Mouse (Mus musculus) heart, embryonic 12.5 days (tissue): Measurements from ENCODE around the gene Furin. TPM values are rescaled to one million over a fixed set of nuclear protein-coding genes. Genes with fewer than 3 reads are reported as not detected.

ENCODE experiments used
- ATAC-seq: fragments of 200-750 bp; cut with Nextera tagmentation; 2 replicates; pipeline ENCODE4 v1.8.0; 2017; ENCODE audit warnings: moderate TSS enrichment, moderate library complexity; ENCODE audit not compliant: insufficient number of reproducible peaks, low FRiP score
- H3K27ac ChIP-seq: fragments of 300-500 bp; sonication (generic); 2 replicates; pipeline ENCODE4 v1.5.1; 2016; ENCODE audit warnings: mild to moderate bottlenecking, moderate library complexity; ENCODE audit not compliant: poor library complexity, severe bottlenecking
- H3K27me3 ChIP-seq: fragments of 300-500 bp; sonication (generic); replicated peaks from 2 replicates; pipeline ENCODE4 v1.6.1; 2016; ENCODE audit warnings: mild to moderate bottlenecking, moderate library complexity
- H3K36me3 ChIP-seq: fragments of 300-500 bp; sonication (generic); 2 replicates; pipeline ENCODE4 v1.6.1; 2016; ENCODE audit warnings: mild to moderate bottlenecking, moderate library complexity
- H3K4me1 ChIP-seq: fragments of 300-500 bp; sonication (generic); replicated peaks from 2 replicates; pipeline ENCODE4 v1.6.1; 2016; ENCODE audit warnings: mild to moderate bottlenecking
- H3K4me2 ChIP-seq: fragments of 300-500 bp; sonication (generic); 2 replicates; pipeline ENCODE4 v1.6.1; 2016; ENCODE audit warnings: mild to moderate bottlenecking, moderate library complexity
- H3K4me3 ChIP-seq: fragments of 300-500 bp; sonication (generic); 2 replicates; pipeline ENCODE4 v1.5.1; 2016; ENCODE audit warnings: mild to moderate bottlenecking
- H3K9ac ChIP-seq: fragments of 300-500 bp; sonication (generic); 2 replicates; pipeline ENCODE4 v1.6.1; 2016; ENCODE audit warnings: mild to moderate bottlenecking, moderate library complexity
- H3K9me3 ChIP-seq: fragments of 300-500 bp; sonication (generic); replicated peaks from 2 replicates; pipeline ENCODE4 v1.6.1; 2016; ENCODE audit warnings: mild to moderate bottlenecking, moderate library complexity
- WGBS: fragments of 180-500 bp; shearing (Covaris S2); methylation state at CpG from one replicate; pipeline ENCODE4 v1.1.7; 2016; 5-methylcytosine and 5-hydroxymethylcytosine counted together
- polyA plus RNA-seq: library from polyadenylated mRNA; unstranded; fragments of >200 nt; fragmentation: Nextera tagmentation; extraction: Ambion mirVana; gene quantifications from 2 replicates; pipeline ENCODE4 v1.2.1, GENCODE M21; 2016

Furin gene
- polyA plus RNA-seq, 1 experiment from 2014 or later: 24.5 TPM

DNA sequence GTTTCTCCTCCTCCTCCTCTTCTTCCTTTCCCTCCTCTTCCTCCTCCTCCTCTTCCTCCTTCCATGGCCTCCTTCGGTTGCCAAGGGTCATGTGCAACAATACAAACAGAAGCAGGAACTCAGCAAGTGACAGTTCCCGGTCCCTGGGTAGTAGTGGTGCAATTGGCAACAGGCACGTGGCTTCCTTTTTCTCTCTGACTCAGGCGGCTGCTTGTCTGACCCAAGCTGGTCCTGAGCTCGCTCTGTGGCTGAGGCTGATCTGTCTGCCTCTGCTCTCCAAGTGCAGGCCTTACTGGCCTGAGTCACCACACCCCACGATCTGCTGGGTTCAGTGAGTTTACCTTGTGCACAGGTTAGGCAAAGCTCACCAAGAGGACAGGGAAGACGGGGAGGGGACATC is 21.1 kb upstream of the Furin start:
- 62% methylated on average over 7 of the region's 7 CpGs for WGBS
- no peak overlapping the region for H3K4me2 ChIP-seq
- no peak for ATAC-seq
- H3K4me3 ChIP-seq: no peak overlapping the region
- H3K4me1 ChIP-seq: peaks cover 10% of the 10 kb centered on the region; the same call in 1 of the 2 replicates
- H3K27ac ChIP-seq: no peak overlapping the region
- H3K27me3 ChIP-seq: no peaks in the 10 kb centered on the region
- no peak overlapping the region for H3K9ac ChIP-seq
- no peaks in the 10 kb centered on the region for H3K9me3 ChIP-seq
- no peaks in the 10 kb centered on the region for H3K36me3 ChIP-seq

DNA sequence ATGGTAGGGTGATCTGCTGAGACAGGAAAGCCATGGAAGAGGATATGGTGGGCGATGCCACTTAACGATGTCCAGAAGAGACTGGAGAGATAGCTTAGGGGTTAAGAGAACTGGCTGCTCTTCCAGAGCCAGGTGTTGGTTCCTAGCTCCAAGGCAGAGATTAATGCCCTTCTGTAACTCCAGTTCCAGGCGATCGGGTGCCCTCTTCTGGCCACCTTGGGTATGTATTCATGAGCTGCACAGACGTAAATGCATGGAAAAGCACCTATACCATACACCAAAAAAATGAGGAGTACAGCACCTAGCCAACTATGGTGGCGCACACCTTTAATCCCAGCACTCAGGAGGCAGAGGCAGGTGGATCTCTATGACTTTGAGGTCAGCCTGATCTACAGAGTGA is 19.5 kb upstream of the Furin start:
- H3K27ac ChIP-seq: no peak overlapping the region
- no peak overlapping the region for H3K4me3 ChIP-seq
- ATAC-seq: no peak
- H3K9me3 ChIP-seq: no peaks in the 10 kb centered on the region
- no peak overlapping the region for H3K9ac ChIP-seq
- no peak overlapping the region for H3K4me2 ChIP-seq
- peaks cover 17% of the 10 kb centered on the region for H3K4me1 ChIP-seq
- no peaks in the 10 kb centered on the region for H3K36me3 ChIP-seq
- no peaks in the 10 kb centered on the region for H3K27me3 ChIP-seq
- WGBS: 74% methylated on average over 6 of the region's 6 CpGs

DNA sequence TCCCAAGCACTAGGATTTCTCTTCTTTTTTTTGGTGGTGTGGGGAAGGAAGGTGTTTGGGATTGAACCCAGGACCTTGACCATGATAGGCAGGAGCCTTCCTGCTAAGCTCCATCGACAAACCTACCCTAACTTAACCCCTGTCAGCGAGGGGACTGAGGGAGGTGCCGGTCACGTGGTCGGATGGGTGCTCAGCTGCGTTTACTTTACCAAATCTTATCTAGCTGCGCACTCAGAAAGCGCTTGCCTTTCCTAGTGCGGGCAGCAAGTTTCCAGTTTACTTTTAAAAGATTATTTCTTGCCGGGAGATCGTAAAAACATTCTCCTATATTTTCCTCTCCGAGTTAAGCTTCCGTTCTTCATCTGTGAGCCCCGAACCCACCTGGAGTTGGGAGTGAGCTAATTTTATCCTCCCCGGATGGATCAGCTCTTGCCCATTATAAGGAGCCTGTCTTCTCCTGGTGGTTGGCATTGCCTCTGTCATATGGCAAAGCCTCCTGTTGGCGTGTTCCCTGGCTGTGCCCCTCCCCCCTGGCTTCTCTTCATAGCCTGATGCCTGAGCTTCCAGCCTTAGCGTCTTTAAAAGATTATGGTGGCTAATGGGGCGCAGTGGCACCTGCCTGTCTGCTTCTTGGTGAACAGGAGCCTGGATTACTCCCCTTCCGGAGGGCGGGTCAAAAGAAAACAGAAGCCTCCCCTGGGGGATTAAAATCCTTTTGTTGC is 17.7 kb upstream of the Furin start:
- Histone ChIP-seq H3K9ac (peak overlapping the region; percentile 23; the same call in 1 of the 2 replicates), H3K27me3 (no peaks in the 10 kb centered on the region), H3K4me2 (peak overlapping the region; percentile 56), H3K4me1 (peaks cover 22% of the 10 kb centered on the region), H3K27ac (no peak overlapping the region), H3K36me3 (no peaks in the 10 kb centered on the region), H3K9me3 (no peaks in the 10 kb centered on the region), H3K4me3 (peak overlapping the region; percentile 24)
- 13% methylated on average over 20 of the region's 20 CpGs for WGBS
- ATAC-seq: 0 out of 2 replicates have a peak, but pooled peaks have one; percentile 30

DNA sequence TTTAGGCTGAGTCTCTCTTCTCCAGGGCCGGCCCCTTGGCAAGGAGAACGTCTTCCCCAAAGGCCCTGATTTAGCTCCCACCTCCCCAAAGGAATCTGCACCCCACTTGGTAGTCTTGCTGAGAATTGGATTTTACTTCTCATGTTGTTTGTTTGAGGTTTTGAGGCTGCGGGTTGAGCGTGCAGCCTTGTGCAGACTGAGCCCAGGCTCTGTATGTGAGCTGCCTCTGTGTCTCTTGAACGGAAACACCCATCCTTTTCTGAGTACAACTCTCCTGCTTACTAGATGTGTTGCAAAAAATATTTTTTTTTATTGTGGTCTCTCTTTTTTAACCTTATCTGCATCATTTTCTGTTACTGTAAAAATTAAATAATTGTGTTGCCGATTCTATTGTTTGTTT is 16.3 kb upstream of the Furin start:
- no peak overlapping the region for H3K4me3 ChIP-seq
- ATAC-seq: no peak
- WGBS: 93% methylated on average over 6 of the region's 6 CpGs
- no peak overlapping the region for H3K4me2 ChIP-seq
- H3K27ac ChIP-seq: no peak overlapping the region
- peaks cover 22% of the 10 kb centered on the region for H3K4me1 ChIP-seq
- no peaks in the 10 kb centered on the region for H3K9me3 ChIP-seq
- H3K36me3 ChIP-seq: no peaks in the 10 kb centered on the region
- no peaks in the 10 kb centered on the region for H3K27me3 ChIP-seq
- H3K9ac ChIP-seq: no peak overlapping the region

DNA sequence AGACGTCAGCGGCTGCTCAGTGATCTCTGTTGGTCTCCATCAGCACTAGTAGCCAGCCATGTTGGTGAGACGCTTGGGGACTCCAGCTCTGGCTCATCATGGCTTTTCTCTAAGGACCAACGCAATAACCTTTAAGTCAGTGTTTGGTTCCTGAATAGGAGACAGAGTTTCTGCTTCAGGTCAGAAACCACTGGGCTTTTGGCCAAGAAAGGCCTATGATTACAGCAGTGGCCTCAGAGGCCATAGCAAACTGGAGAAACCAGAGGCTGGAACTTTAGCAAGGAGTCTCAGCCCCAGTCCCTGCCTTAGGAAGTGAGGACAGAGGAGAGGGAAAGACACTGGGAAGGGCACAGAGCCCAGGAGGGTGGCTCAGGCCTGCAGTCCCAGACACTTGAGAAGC is 15.3 kb upstream of the Furin start:
- H3K4me2 ChIP-seq: no peak overlapping the region
- ATAC-seq: no peak
- H3K9me3 ChIP-seq: no peaks in the 10 kb centered on the region
- H3K4me1 ChIP-seq: peaks cover 22% of the 10 kb centered on the region
- H3K9ac ChIP-seq: no peak overlapping the region; the same call in 1 of the 2 replicates
- no peaks in the 10 kb centered on the region for H3K36me3 ChIP-seq
- H3K27me3 ChIP-seq: no peaks in the 10 kb centered on the region
- H3K4me3 ChIP-seq: no peak overlapping the region
- H3K27ac ChIP-seq: no peak overlapping the region
- WGBS: 80% methylated on average over 4 of the region's 4 CpGs

DNA sequence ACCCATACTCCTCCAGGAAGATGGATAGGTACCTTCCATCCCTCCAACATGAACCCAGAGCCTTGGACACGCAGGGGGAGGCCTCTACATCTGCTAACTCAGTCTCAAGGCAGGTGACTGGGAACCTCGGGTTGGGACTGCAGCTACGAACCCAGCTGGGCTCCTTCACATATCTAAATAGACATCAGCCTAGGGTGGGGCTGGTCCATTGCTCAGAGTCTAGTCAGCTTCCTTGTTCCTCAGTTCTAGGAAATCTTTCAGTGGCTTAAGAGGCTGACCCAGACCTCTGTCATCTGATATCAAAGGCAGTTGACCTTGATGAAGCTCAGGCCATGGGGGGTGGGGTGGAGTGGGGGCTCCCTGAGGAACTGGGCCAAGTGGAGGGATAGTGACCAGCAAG is 14.0 kb upstream of the Furin start:
- no peaks in the 10 kb centered on the region for H3K36me3 ChIP-seq
- no peak overlapping the region for H3K27ac ChIP-seq
- no peak overlapping the region for H3K4me3 ChIP-seq
- no peaks in the 10 kb centered on the region for H3K27me3 ChIP-seq
- no peaks in the 10 kb centered on the region for H3K9me3 ChIP-seq
- ATAC-seq: no peak
- WGBS: 66% methylated on average over 3 of the region's 3 CpGs
- H3K4me2 ChIP-seq: no peak overlapping the region
- H3K4me1 ChIP-seq: peaks cover 24% of the 10 kb centered on the region
- no peak overlapping the region for H3K9ac ChIP-seq

DNA sequence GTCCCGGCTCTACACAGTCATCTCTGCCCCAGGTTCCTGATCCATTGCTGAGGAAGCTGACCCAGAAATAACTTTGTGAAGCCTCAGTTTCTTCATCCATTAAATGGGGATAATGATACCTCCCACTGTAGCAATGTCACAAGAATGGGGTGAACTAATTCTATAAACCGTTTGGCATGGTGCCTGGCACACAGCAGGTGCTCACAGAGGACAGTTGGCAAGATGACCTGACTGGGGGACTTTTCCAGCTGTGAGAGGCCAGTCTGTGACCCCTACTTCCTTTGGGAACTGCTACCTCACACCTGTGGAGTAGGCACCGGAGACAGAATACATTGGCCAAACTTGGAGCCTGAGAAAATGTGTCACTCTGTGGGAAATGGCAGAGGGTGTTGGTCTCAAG is 12.8 kb upstream of the Furin start:
- 81% methylated on average over 3 of the region's 3 CpGs for WGBS
- no peak for ATAC-seq
- Histone ChIP-seq H3K36me3 (no peaks in the 10 kb centered on the region), H3K4me2 (no peak overlapping the region), H3K9ac (no peak overlapping the region), H3K4me1 (peaks cover 26% of the 10 kb centered on the region), H3K27ac (no peak overlapping the region), H3K27me3 (no peaks in the 10 kb centered on the region), H3K9me3 (no peaks in the 10 kb centered on the region), H3K4me3 (no peak overlapping the region)

DNA sequence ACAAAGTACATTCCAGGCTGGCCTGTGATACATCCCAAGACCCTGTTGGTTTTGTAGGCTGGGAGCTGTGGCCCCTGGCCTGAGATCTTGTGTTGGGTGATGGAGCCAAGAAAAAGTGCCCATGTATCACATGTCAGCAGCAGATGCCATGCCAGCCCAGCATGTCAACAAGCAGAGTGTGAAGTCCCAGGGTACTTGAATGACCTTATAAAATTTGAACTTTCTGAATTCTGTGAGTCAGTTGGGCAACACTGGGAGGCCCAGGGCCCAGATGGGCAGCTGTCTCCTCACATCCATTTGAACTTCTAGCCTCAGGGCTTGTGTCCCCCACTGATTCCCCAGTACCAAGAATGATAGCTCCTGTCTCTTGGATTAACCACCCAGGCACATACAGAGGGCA is 12.4 kb upstream of the Furin start:
- Histone ChIP-seq H3K4me1 (peaks cover 22% of the 10 kb centered on the region), H3K4me3 (no peak overlapping the region), H3K4me2 (no peak overlapping the region), H3K9ac (no peak overlapping the region), H3K27ac (no peak overlapping the region), H3K36me3 (no peaks in the 10 kb centered on the region), H3K27me3 (no peaks in the 10 kb centered on the region), H3K9me3 (no peaks in the 10 kb centered on the region)
- no peak for ATAC-seq

DNA sequence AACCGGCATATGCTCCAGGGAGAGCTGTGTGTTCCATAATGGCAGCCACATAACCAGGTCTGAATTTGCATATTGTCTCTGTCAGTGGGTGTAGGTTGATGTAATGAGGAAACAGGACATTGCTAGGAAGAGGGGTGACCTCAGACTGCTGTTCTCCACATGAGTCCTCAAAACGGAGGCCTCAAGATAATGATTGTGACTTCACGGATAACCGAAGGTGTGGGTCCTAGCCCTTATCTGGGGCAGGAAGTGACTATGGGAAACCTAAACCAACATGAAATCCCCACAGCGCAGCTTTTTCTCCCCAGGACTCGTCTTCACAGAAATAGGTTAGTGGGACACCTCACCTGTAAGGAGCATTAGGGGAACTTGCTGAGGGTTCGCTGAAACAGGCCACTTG is 11.7 kb upstream of the Furin start:
- 56% methylated on average over 7 of the region's 7 CpGs for WGBS
- no peaks in the 10 kb centered on the region for H3K36me3 ChIP-seq
- H3K4me3 ChIP-seq: no peak overlapping the region
- ATAC-seq: no peak
- no peak overlapping the region for H3K27ac ChIP-seq
- H3K9ac ChIP-seq: no peak overlapping the region
- no peak overlapping the region for H3K4me2 ChIP-seq
- no peaks in the 10 kb centered on the region for H3K27me3 ChIP-seq
- H3K4me1 ChIP-seq: peaks cover 21% of the 10 kb centered on the region
- no peaks in the 10 kb centered on the region for H3K9me3 ChIP-seq

DNA sequence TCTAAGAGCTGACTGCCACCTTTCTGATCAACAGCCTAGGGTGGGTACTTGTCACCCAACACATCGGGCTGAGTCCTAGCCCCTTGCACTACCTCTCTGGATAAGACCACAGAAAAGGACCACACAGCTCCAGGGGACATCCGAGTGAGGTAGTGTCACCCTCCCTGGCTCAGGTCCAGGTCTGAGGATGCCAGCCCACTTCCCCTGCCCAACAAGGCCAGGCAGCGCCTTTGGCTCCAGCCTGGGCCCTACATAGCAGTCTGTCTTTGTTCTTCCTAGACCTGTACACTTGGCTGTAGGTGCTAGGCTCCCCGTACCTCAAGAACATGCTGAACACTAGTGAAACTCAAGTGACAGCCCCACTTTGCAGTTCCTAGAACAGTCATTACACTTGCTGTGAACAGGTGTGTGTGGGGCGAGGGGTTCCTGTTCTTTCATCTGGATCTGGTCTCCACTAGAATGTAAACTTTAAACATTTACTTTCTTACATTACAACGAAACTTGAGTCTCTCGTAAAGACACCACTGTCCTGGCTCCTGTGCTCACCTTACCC is 9.1 kb upstream of the Furin start:
- no peak for ATAC-seq
- Histone ChIP-seq H3K27me3 (no peaks in the 10 kb centered on the region), H3K4me1 (peaks cover 14% of the 10 kb centered on the region; the same call in 1 of the 2 replicates), H3K9ac (no peak overlapping the region), H3K27ac (no peak overlapping the region), H3K4me3 (no peak overlapping the region), H3K4me2 (no peak overlapping the region), H3K9me3 (no peaks in the 10 kb centered on the region), H3K36me3 (no peaks in the 10 kb centered on the region)
- 73% methylated on average over 7 of the region's 7 CpGs for WGBS

DNA sequence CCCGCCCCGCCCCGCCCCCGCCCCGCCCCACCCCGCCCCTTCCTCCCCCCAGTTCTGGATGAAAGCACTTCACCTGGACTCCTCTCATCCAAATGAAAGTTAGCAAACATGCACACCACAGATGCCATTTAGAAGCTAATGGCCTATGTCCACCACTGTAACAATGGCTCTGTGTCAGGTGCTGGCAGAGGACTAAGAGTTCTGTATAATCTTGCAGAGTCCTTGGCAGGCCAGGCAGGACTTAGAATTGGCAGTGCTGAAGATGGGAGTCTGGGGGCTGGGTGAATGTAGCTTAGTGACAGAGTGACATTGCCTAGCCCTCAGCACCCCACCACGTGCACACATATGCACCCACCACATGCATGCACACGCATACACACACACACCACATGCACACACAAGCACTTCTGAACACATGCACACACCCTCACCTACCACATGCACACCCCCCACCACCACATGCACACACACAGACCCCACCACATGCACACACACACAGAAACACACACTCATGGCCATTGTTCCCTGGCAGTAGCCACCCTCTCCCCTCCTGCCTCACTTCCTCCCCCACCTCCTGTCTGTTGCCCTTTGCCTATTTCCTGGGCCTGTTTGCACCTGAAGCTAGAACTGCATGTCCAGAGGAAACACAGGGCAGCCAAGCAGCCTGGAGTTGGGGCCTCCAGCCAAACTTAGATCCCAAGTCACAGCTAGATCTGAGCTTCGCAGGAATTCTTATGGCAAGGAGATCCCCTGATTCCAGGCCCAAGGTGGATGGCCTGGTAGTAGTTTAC is 8.5 kb upstream of the Furin start:
- Histone ChIP-seq H3K4me2 (no peak overlapping the region), H3K4me1 (peaks cover 12% of the 10 kb centered on the region; the same call in 1 of the 2 replicates), H3K27ac (no peak overlapping the region), H3K27me3 (no peaks in the 10 kb centered on the region), H3K9me3 (no peaks in the 10 kb centered on the region), H3K4me3 (no peak overlapping the region), H3K9ac (no peak overlapping the region), H3K36me3 (no peaks in the 10 kb centered on the region)
- no peak for ATAC-seq
- 65% methylated on average over 9 of the region's 9 CpGs for WGBS
